Mouse (Mus musculus): Measurements from ENCODE around the gene Irx5. TPM values are rescaled to one million over a fixed set of nuclear protein-coding genes. Genes with fewer than 3 reads are reported as not detected.

Gene Irx5
- polyA plus RNA-seq, 1 experiment, result 0.44 TPM

- peak overlapping the region; percentile 74; the same call in 1 of the 2 replicates for H3K27ac ChIP-seq (replicated peaks; ENCODE audit: low read depth, low read length)
- H3K4me1 ChIP-seq (ENCODE audit: control insufficient read depth, insufficient read depth, insufficient read length, low read length), result no peaks in the 10 kb centered on the region; the same call in 1 of the 2 replicates
- peak overlapping the region; percentile 75 for H3K4me3 ChIP-seq (ENCODE audit: insufficient read depth, low read depth, low read length)
Measured at GRCm38 (mm10) chr8:92355701-92356612, 1.5 kb upstream of the Irx5 start.

- Histone ChIP-seq H3K4me1 (ENCODE audit: control insufficient read depth, insufficient read depth, insufficient read length, low read length) (no peaks in the 10 kb centered on the region; the same call in 1 of the 2 replicates), H3K4me3 (ENCODE audit: insufficient read depth, low read depth, low read length) (peak overlapping the region; percentile 75), H3K27ac (replicated peaks; ENCODE audit: low read depth, low read length) (no peak overlapping the region)
Measured at GRCm38 (mm10) chr8:92356613-92357375, 631 bp upstream of the Irx5 start.

GRCm38 (mm10) chr8:92358141-92358999, 945 bp downstream of the Irx5 start:
- no peaks in the 10 kb centered on the region; the same call in 1 of the 2 replicates for H3K4me1 ChIP-seq (ENCODE audit: control insufficient read depth, insufficient read depth, insufficient read length, low read length)
- H3K27ac ChIP-seq (replicated peaks; ENCODE audit: low read depth, low read length), result no peak overlapping the region
- H3K4me3 ChIP-seq (ENCODE audit: insufficient read depth, low read depth, low read length), result peak overlapping the region; percentile 56

- Histone ChIP-seq H3K4me3 (ENCODE audit: insufficient read depth, low read depth, low read length) (peak overlapping the region; percentile 56), H3K4me1 (ENCODE audit: control insufficient read depth, insufficient read depth, insufficient read length, low read length) (no peaks in the 10 kb centered on the region; the same call in 1 of the 2 replicates), H3K27ac (replicated peaks; ENCODE audit: low read depth, low read length) (no peak overlapping the region)
Measured at GRCm38 (mm10) chr8:92359000-92359832, 1.8 kb downstream of the Irx5 start.

GRCm38 (mm10) chr8:92359833-92360082, 2.3 kb downstream of the Irx5 start:
- H3K4me3 ChIP-seq (ENCODE audit: insufficient read depth, low read depth, low read length), result peak overlapping the region; percentile 56
- H3K27ac ChIP-seq (replicated peaks; ENCODE audit: low read depth, low read length), result no peak overlapping the region
- no peaks in the 10 kb centered on the region; the same call in 1 of the 2 replicates for H3K4me1 ChIP-seq (ENCODE audit: control insufficient read depth, insufficient read depth, insufficient read length, low read length)

- Histone ChIP-seq H3K27ac (replicated peaks; ENCODE audit: low read depth, low read length) (no peak overlapping the region), H3K4me1 (ENCODE audit: control insufficient read depth, insufficient read depth, insufficient read length, low read length) (no peaks in the 10 kb centered on the region; the same call in 1 of the 2 replicates), H3K4me3 (ENCODE audit: insufficient read depth, low read depth, low read length) (peak overlapping the region; percentile 56; the same call in 1 of the 2 replicates)
Measured at GRCm38 (mm10) chr8:92360083-92360861, 2.8 kb downstream of the Irx5 start.

- H3K4me3 ChIP-seq (ENCODE audit: insufficient read depth, low read depth, low read length), result no peak overlapping the region
- H3K4me1 ChIP-seq (ENCODE audit: control insufficient read depth, insufficient read depth, insufficient read length, low read length), result no peaks in the 10 kb centered on the region; the same call in 1 of the 2 replicates
- H3K27ac ChIP-seq (replicated peaks; ENCODE audit: low read depth, low read length), result no peak overlapping the region
Measured at GRCm38 (mm10) chr8:92361546-92362351, 4.3 kb downstream of the Irx5 start.

- Histone ChIP-seq H3K4me1 (ENCODE audit: control insufficient read depth, insufficient read depth, insufficient read length, low read length) (no peaks in the 10 kb centered on the region; the same call in 1 of the 2 replicates), H3K27ac (replicated peaks; ENCODE audit: low read depth, low read length) (no peak overlapping the region), H3K4me3 (ENCODE audit: insufficient read depth, low read depth, low read length) (no peak overlapping the region)
Measured at GRCm38 (mm10) chr8:92362396-92363115, 5.1 kb downstream of the Irx5 start.

- no peak overlapping the region for H3K4me3 ChIP-seq (ENCODE audit: insufficient read depth, low read depth, low read length)
- H3K27ac ChIP-seq (replicated peaks; ENCODE audit: low read depth, low read length), result no peak overlapping the region
- no peaks in the 10 kb centered on the region; the same call in 1 of the 2 replicates for H3K4me1 ChIP-seq (ENCODE audit: control insufficient read depth, insufficient read depth, insufficient read length, low read length)
Measured at GRCm38 (mm10) chr8:92363217-92364147, 6.1 kb downstream of the Irx5 start.

GRCm38 (mm10) chr8:92364148-92364775, 6.8 kb downstream of the Irx5 start:
- H3K4me1 ChIP-seq (ENCODE audit: control insufficient read depth, insufficient read depth, insufficient read length, low read length), result no peaks in the 10 kb centered on the region; the same call in 1 of the 2 replicates
- H3K27ac ChIP-seq (replicated peaks; ENCODE audit: low read depth, low read length), result no peak overlapping the region
- no peak overlapping the region for H3K4me3 ChIP-seq (ENCODE audit: insufficient read depth, low read depth, low read length)

- H3K4me1 ChIP-seq (ENCODE audit: control insufficient read depth, insufficient read depth, insufficient read length, low read length), result no peaks in the 10 kb centered on the region
- H3K27ac ChIP-seq (replicated peaks; ENCODE audit: low read depth, low read length), result no peak overlapping the region
- no peak overlapping the region for H3K4me3 ChIP-seq (ENCODE audit: insufficient read depth, low read depth, low read length)
Measured at GRCm38 (mm10) chr8:92364776-92365240, 7.4 kb downstream of the Irx5 start.
